Mouse (Mus musculus): Measurements from ENCODE around the gene Zfp507. TPM values are rescaled to one million over a fixed set of nuclear protein-coding genes. Genes with fewer than 3 reads are reported as not detected.

Zfp507 gene
- polyA plus RNA-seq, 1 experiment from 2014 or later: 19.1 TPM

DNA sequence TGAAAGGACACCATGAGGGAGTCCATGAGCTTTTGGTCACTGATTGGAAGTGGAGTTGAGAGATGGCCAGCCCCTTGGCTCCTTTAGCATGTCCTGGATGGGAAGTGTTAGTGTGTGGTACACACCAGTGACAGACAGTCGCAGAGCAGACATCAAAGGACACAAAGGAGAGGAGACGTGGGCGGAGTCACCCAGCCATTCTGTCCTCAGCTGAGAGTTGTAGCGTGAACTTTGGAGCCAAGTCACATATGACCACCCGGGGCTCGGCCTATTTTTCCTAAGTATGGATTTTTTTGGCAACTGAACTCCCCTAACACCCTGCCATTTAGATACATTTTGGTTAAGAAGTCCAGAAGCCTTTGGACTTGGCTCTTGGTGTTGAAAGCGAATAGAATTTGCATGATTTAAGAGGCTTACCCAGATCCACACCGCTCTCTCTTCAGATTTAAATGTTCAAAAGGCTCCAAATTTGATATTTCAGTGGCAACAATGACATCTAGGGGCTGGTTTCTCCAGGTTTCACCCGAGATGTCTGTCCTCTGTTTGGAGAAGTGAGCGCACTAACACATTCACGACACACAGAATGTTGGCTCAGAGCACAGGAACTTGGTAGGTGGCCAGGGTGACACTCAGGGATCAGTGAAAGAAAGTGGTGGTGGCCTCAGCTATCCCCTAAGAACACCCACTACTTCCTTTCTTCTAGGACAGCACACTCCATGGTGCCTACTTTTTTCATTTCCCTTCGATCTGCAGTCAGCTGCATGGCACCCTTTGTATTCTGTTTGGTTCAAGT is 12.2 kb upstream of the Zfp507 start:
- no peak for TF ChIP-seq CTCF (IDR thresholded peaks at IDR 0.05)
- no peaks in the 10 kb centered on the region for H3K27me3 ChIP-seq
- ATAC-seq (no peak), DNase-seq (ENCODE audit: low read depth, low spot score) (no peak)
- POLR2A ChIA-PET: no interaction called here
- CTCF ChIA-PET: no interaction called here
- in situ Hi-C loops (cut with MboI; ENCODE audit: low pct_unique_long_range_greater_than_20kb): no loop called here

DNA sequence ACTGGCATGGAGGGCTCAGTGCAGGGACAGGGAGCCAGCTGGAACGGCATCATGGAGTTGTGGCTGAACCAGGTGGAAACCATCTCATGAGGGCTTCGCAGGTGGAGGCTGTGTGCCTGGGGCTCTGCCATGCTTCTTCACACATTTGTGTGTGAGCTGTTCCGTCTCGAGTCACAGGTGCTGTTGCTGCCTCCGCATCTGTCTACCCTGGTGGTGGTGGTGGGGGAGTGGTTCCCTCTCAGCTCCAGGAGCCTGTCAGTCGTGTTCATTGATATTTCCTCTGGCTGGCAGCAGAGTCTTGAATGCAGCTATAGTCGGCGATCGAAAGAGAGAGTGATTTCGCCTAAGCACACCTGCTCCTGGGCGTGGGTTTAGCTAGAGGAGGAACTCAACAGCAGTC is 10.5 kb upstream of the Zfp507 start:
- in situ Hi-C loops (cut with MboI; ENCODE audit: low pct_unique_long_range_greater_than_20kb): no loop called here
- TF ChIP-seq CTCF (IDR thresholded peaks at IDR 0.05): no peak
- ChIA-PET POLR2A (no interaction called here), CTCF (no interaction called here)
- ATAC-seq (no peak), DNase-seq (ENCODE audit: low read depth, low spot score) (no peak)
- H3K27me3 ChIP-seq: no peaks in the 10 kb centered on the region

DNA sequence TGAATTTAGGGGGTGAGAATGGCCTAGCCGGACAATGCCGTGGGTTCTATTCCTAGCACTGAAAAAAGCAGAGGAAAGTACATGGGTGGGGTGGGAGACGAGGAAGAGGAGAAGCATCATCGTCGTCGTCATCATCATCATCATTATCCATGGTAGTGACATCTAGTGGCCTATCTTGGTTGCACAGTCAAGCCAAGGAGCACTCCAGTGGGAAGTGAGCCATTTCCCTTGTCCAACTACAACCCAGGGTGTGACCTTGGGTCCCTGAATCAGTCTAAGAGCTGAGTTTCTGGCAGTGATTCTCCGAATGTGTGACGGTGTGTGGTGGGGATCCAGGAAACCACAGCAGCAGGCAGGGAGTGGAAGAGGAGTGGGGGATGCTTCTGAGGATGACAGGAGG is 7.9 kb upstream of the Zfp507 start:
- DNase-seq (ENCODE audit: low read depth, low spot score): no peak
- POLR2A ChIA-PET: no interaction called here
- H3K27me3 ChIP-seq: no peaks in the 10 kb centered on the region
- TF ChIP-seq CTCF (IDR thresholded peaks at IDR 0.05): peak; percentile 54
- ATAC-seq: no peak
- CTCF ChIA-PET: no interaction called here
- in situ Hi-C loops (cut with MboI; ENCODE audit: low pct_unique_long_range_greater_than_20kb): no loop called here

DNA sequence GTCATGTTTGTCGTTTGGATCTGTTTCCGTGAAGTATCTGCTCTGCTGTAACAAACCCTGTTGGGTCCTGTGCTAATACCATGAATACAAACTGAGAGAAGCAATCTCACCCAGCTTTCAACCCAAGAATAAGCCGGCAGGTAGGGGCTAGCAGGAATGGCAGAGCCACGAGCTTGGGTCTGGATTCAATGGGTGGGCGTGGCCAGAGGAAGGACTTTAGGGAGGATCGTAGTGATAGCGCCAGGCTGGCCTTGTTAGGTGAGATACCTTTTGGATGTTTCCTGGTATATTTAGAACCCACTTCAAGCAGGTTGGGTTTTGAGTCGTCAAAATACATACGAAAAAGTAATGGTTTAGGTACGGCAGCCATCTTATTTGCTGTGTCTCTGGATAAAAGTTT is 1.4 kb upstream of the Zfp507 start:
- POLR2A ChIA-PET: no interaction called here

DNA sequence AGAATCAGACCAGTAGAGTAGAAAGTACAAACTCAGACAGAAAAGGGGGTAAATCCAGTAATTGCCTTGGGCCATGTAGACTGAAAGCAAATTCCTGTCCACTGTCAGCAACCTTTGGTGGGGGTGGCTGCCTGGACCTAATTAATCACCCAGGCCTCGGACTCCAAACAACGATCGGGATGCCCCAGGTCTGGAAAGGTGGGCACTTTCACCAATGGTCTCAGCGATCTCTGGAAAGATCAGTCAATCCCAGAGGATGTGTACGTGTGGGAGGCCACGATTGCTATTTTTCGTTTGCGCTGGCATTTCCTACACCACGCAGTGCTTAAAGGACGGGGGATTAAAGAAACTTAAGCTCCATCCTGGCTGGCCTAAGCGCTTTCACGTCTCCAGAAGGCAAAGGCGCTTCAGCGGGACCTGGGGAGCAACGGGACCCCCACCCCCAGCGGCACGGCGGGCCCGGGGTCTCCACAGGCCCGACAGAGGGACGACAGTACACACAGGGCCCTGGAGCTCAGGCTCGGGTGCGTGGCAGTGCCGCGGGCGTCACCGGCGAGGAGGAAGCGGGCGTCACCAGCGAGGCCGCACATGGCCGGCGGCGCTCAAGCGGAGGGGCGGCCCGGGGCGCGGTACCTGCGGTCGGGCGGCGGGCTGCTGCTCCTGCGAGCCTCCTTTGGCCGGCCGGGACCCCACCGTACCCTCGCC is 450 bp downstream of the Zfp507 start:
- no peak for TF ChIP-seq CTCF (IDR thresholded peaks at IDR 0.05)
- peak; percentile 76 for ATAC-seq
- in situ Hi-C loops (cut with MboI; ENCODE audit: low pct_unique_long_range_greater_than_20kb): no loop called here
- DNase-seq (ENCODE audit: low read depth, low spot score): no peak
- no peaks in the 10 kb centered on the region for H3K27me3 ChIP-seq
- POLR2A ChIA-PET: interaction anchor here (1.6 kb wide), 1 partner anchor 19 kb away, joined by 3 read pairs; no protein-coding TSS in a partner anchor
- CTCF ChIA-PET: no interaction called here

More for the DNA sequence above, 1.4 kb upstream of the Zfp507 start:
- no peak for TF ChIP-seq CTCF (IDR thresholded peaks at IDR 0.05)
- CTCF ChIA-PET: no interaction called here
- DNase-seq (ENCODE audit: low read depth, low spot score) (no peak), ATAC-seq (no peak)
- in situ Hi-C loops (cut with MboI; ENCODE audit: low pct_unique_long_range_greater_than_20kb): no loop called here
- H3K27me3 ChIP-seq: no peaks in the 10 kb centered on the region

DNA sequence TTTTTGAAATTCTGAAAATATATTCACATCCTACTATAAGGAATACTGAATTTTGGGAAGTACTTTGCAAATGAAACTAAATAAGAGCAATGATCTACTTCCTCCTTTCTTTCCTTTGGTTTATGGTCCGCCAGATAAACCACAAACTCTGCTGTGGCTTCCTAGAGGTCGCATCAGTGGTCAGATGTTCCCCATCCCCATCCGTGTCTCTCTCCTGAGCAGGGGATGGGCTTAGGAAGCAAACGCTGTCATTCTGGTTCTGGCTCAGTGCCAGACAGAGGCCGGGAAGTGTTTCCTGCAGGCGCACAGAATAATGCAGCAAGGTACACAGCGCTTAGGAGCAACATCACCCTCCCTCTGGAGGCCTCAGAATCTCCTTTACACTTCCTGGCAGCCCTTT is 6.7 kb downstream of the Zfp507 start:
- H3K27me3 ChIP-seq: no peaks in the 10 kb centered on the region
- in situ Hi-C loops (cut with MboI; ENCODE audit: low pct_unique_long_range_greater_than_20kb): no loop called here
- DNase-seq (ENCODE audit: low read depth, low spot score): no peak
- ChIA-PET POLR2A (interaction anchor here (0.7 kb wide), 1 partner anchor 32 kb away, joined by 3 read pairs; no protein-coding TSS in a partner anchor), CTCF (no interaction called here)
- no peak for TF ChIP-seq CTCF (IDR thresholded peaks at IDR 0.05)
- ATAC-seq: no peak

DNA sequence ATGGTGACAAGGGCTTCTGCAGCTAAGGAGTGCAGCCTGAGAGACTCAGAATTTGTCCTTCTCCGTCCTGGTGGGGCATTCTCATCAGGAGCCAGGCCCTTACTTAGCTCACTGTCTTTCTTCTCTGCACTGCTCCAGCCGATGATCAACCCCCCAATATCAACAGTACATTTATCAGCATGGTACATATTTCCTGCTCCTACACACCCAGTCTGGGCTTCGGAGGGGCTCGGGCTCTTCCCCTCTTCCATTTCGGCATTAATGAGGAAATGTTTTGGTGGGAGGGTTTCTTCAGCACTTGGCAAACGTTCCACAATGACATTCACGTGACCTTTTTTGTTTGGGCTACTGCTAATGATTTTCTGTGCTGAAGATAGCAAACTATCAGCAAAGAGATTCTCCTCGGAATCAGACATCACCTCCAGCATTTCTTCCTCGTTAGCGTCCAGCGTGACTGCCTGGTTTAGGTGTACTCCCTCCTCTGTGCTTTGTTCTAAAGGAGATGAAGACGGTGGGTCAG is 8.6 kb downstream of the Zfp507 start:
- ATAC-seq (no peak), DNase-seq (ENCODE audit: low read depth, low spot score) (no peak)
- POLR2A ChIA-PET: no interaction called here
- in situ Hi-C loops (cut with MboI; ENCODE audit: low pct_unique_long_range_greater_than_20kb): no loop called here
- TF ChIP-seq CTCF (IDR thresholded peaks at IDR 0.05): no peak
- CTCF ChIA-PET: no interaction called here
- H3K27me3 ChIP-seq: no peaks in the 10 kb centered on the region

DNA sequence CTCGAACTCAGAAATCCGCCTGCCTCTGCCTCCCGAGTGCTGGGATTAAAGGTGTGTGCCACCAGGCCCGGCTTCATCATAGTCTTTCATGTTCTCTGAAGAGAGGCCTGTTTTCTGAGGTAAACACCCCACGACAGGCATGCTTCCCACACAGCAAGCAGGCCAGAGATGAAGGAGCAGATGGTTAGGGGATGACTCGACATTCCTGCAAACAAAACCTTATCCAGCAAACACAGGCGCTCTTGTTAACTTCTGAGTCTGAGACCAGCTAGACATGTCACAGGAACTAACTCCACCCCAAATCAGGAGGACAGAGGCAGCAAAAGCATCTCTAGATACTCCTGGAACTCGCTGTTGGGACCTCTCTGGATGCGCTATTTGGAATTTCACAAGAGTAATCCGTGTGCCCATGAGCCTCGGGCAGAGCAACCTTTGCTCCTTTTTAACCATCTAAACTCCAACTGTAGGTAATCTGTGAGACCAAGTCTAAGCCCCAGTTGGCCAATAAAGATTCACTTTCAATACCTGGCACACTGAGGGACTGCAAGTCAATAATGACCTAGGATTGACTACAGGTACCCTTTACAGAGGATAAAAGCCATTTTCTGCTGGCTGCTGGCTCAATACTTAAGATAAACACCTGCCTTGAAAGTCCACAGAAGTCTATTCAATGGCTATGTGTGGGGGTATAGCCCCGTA is 10.5 kb downstream of the Zfp507 start:
- TF ChIP-seq CTCF (IDR thresholded peaks at IDR 0.05): no peak
- CTCF ChIA-PET: no interaction called here
- DNase-seq (ENCODE audit: low read depth, low spot score) (no peak), ATAC-seq (peak; percentile 31)
- H3K27me3 ChIP-seq: no peaks in the 10 kb centered on the region
- in situ Hi-C loops (cut with MboI; ENCODE audit: low pct_unique_long_range_greater_than_20kb): no loop called here
- POLR2A ChIA-PET: interaction anchor here (1.1 kb wide), 1 partner anchor 14 kb away, joined by 3 read pairs; no protein-coding TSS in a partner anchor

DNA sequence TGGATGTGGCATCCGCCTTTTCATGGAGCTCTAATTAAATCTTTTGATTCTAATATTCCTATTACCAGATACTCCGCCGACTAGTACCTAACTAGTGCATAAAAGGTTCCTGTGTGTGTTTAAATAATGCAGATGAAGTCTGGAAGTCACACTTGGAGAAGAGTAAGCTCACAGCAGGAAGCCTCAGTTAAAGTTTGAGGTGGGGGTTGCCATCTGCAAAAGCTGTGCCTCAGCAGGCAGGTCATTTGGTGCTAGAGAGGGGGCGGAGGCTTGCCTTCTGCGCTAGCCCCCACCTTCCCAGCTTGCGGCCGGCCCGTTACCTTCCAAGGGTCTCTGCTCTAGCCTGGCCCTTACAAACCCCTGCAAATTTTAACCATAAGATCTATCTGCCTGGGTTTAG is 11.9 kb downstream of the Zfp507 start:
- no peak for DNase-seq (ENCODE audit: low read depth, low spot score)
- TF ChIP-seq CTCF (IDR thresholded peaks at IDR 0.05): no peak
- POLR2A ChIA-PET: interaction anchor here (1.1 kb wide), 1 partner anchor 13 kb away, joined by 3 read pairs; no protein-coding TSS in a partner anchor
- no peaks in the 10 kb centered on the region for H3K27me3 ChIP-seq
- CTCF ChIA-PET: no interaction called here
- in situ Hi-C loops (cut with MboI; ENCODE audit: low pct_unique_long_range_greater_than_20kb): no loop called here
- no peak for ATAC-seq

DNA sequence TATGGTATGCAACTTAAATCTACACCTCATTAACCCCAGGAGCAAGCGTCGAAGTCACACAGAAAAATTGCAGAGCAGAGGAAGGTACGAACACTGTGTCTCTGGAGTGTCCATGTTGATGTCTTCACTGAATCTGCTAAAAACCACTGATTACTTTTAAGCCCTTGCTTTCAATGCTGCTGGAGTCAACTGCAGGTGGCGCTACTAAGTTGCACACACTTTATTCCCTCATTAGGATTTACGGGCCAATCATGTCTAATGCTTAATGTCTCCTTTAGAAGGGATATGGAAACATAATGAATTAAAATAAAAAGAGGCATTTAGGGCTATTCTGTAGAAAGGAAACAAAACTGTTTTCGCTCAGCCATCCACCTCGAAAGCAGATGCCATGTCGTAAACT is 12.6 kb downstream of the Zfp507 start:
- ChIA-PET POLR2A (no interaction called here), CTCF (interaction anchor here (1.9 kb wide), 1 partner anchor 10 kb away, joined by 7 read pairs; no protein-coding TSS in a partner anchor)
- TF ChIP-seq CTCF (IDR thresholded peaks at IDR 0.05): peak; percentile 67
- ATAC-seq (no peak), DNase-seq (ENCODE audit: low read depth, low spot score) (no peak)
- H3K27me3 ChIP-seq: no peaks in the 10 kb centered on the region
- in situ Hi-C loops (cut with MboI; ENCODE audit: low pct_unique_long_range_greater_than_20kb): no loop called here

DNA sequence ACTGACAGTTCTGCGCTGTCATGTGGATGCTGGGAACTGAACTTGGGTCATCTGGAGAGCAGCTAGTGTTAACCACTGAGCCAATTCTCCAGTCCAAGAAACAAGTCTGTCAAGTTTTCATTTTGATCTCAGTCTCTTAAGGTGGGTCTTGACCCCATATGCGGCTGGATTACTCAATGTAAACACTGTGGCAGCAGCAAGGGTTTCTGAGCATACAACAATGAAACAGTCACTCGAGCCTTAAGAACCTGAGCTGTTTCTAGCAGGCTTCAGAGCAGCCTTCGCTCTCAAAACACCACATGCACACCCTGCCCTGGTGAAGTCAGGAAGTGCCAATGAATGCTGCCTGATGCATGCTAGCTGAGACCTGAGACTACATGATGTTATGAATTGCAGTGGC is 17.2 kb downstream of the Zfp507 start:
- in situ Hi-C loops (cut with MboI; ENCODE audit: low pct_unique_long_range_greater_than_20kb): no loop called here
- ChIA-PET POLR2A (no interaction called here), CTCF (no interaction called here)
- ATAC-seq: no peak
- DNase-seq (ENCODE audit: low read depth, low spot score): no peak
- no peaks in the 10 kb centered on the region for H3K27me3 ChIP-seq
- no peak for TF ChIP-seq CTCF (IDR thresholded peaks at IDR 0.05)
